8 mouse cellular contexts compared by ENCODE assay signal in the genomic region with DNA sequence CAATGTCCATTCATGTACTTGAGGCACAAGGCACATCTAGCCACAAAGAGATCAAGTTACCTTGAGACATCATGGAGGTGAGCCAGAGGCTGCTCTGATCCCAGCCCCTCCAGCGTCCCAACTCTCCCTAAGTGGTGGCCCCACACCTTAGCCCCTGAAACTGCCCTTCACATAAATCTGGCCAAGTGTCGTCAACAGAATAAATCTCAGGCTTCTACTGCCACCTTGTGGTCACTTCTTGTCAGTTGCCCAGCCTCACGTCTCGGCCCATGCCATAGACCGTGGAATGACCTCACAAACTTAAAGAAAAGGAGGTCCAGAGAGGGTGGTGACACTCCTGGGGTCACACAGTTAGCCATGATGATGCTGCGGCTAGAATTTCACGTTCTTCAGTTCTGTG.
DNase-seq lines count a peak whose midpoint lies in the region; ATAC-seq and TF ChIP-seq lines count a peak whose summit lies in the region.

No protein-coding gene starts in this region.

- peak; percentile 44 to 55 for DNase-seq in CD8-positive naive resting alpha-beta T cell, adult 2 months (ENCODE audit: low read depth in 2 of 2, low spot score in 2 of 2)
- peak; percentile 70 to 82 for DNase-seq in heart, postnatal 10 days
- DNase-seq in kidney, postnatal 36 days = peak; percentile 58 to 80
- no peak for DNase-seq in liver, embryonic 13.5 days
- peak; percentile 64 for DNase-seq in ovary, postnatal 14 days (ENCODE audit: low spot score)
- peak; percentile 53 for DNase-seq in thymus, postnatal 14 days

- no peaks in the 10 kb centered on the region for H3K4me1 ChIP-seq in bone marrow, adult 2 months (ENCODE audit: control insufficient read depth, insufficient read depth, low read length)
- 0 out of 2 replicates have a peak, but pooled peaks cover 1% of the 10 kb centered on the region for H3K4me1 ChIP-seq in embryonic facial prominence, embryonic 15.5 days
- H3K4me1 ChIP-seq in liver, embryonic 13.5 days (replicated peaks) = no peaks in the 10 kb centered on the region

- peak; percentile 66 for TF ChIP-seq CTCF in bone marrow, adult 2 months (IDR thresholded peaks at IDR 0.05; ENCODE audit: control insufficient read depth, insufficient read depth, low read length)

- no peak overlapping the region for H3K4me2 ChIP-seq in embryonic facial prominence, embryonic 15.5 days (replicated peaks)
- H3K4me2 ChIP-seq in liver, embryonic 13.5 days = no peak overlapping the region

- no peak overlapping the region for H3K4me3 ChIP-seq in bone marrow, adult 2 months (replicated peaks; ENCODE audit: control insufficient read depth, low read depth, low read length)
- H3K4me3 ChIP-seq in embryonic facial prominence, embryonic 15.5 days (replicated peaks) = no peak overlapping the region
- no peak overlapping the region for H3K4me3 ChIP-seq in liver, embryonic 13.5 days (replicated peaks)

- no peak for TF ChIP-seq POLR2A in bone marrow, adult 2 months (IDR thresholded peaks at IDR 0.05; ENCODE audit: borderline replicate concordance, control insufficient read depth, low read depth, low read length)

- peak; percentile 65; the same call in 1 of the 2 replicates for ATAC-seq in embryonic facial prominence, embryonic 15.5 days (ENCODE audit: insufficient number of reproducible peaks, low FRiP score, low TSS enrichment, low read depth)
- ATAC-seq in liver, embryonic 13.5 days (ENCODE audit: low read depth) = peak; percentile 43; the same call in 1 of the 2 replicates

- no peaks in the 10 kb centered on the region for H3K9me3 ChIP-seq in embryonic facial prominence, embryonic 15.5 days (replicated peaks)
- H3K9me3 ChIP-seq in liver, embryonic 13.5 days (replicated peaks) = no peaks in the 10 kb centered on the region

- 3% methylated on average over 7 of the region's 7 CpGs for WGBS in bone marrow, adult 2 months
- 5% methylated on average over 7 of the region's 7 CpGs for WGBS in embryonic facial prominence, embryonic 15.5 days
- WGBS in liver, embryonic 13.5 days (ENCODE audit: insufficient replicate concordance) = 8% methylated on average over 7 of the region's 7 CpGs

- no peak overlapping the region for H3K9ac ChIP-seq in embryonic facial prominence, embryonic 15.5 days
- no peak overlapping the region for H3K9ac ChIP-seq in liver, embryonic 13.5 days

- intact Hi-C loops in heart, postnatal 10 days (cut with DNase I) = loop anchor here (1.0 to 10.0 kb wide), 5 partner anchors 130 to 1472 kb away; a partner anchor contains a TSS

- no peaks in the 10 kb centered on the region for H3K36me3 ChIP-seq in embryonic facial prominence, embryonic 15.5 days
- no peaks in the 10 kb centered on the region for H3K36me3 ChIP-seq in liver, embryonic 13.5 days

- H3K27ac ChIP-seq in bone marrow, adult 2 months (ENCODE audit: control insufficient read depth, insufficient read depth, low read depth, low read length, poor library complexity) = no peak overlapping the region
- H3K27ac ChIP-seq in embryonic facial prominence, embryonic 15.5 days (replicated peaks) = no peak overlapping the region
- H3K27ac ChIP-seq in liver, embryonic 13.5 days = no peak overlapping the region

- H3K27me3 ChIP-seq in embryonic facial prominence, embryonic 15.5 days = no peaks in the 10 kb centered on the region
- no peaks in the 10 kb centered on the region for H3K27me3 ChIP-seq in liver, embryonic 13.5 days
